Mouse (Mus musculus): ENCODE results near the gene Grk5. TPM values are rescaled to one million over a fixed set of nuclear protein-coding genes. Genes with fewer than 3 reads are reported as not detected.

Grk5 gene
- polyA plus RNA-seq, 1 experiment from 2014 or later, result 2.6 TPM

GRCm38 (mm10) chr19:60895251-60895880 is 5.8 kb downstream of the Grk5 start:
- H3K4me2 ChIP-seq (ENCODE audit: low read depth, low read length, severe bottlenecking), result no peak overlapping the region
- H3K4me3 ChIP-seq (ENCODE audit: low read depth, low read length), result no peak overlapping the region
- 32% methylated on average over 3 of the region's 3 CpGs for WGBS
- H3K27me3 ChIP-seq (ENCODE audit: control insufficient read depth, insufficient read depth, low read length), result no peaks in the 10 kb centered on the region
- no peaks in the 10 kb centered on the region for H3K9me3 ChIP-seq (ENCODE audit: control insufficient read depth, low read length)
- DNase-seq (ENCODE audit: low spot score) (no peak), ATAC-seq (replicated peaks; ENCODE audit: low FRiP score) (no peak)
- no peaks in the 10 kb centered on the region for H3K36me3 ChIP-seq (ENCODE audit: control insufficient read depth, insufficient read depth, low read length)
- H3K4me1 ChIP-seq (replicated peaks; ENCODE audit: control insufficient read depth, insufficient read depth, low read length), result peaks cover 3% of the 10 kb centered on the region; the same call in 1 of the 2 replicates
- no peak overlapping the region for H3K27ac ChIP-seq (ENCODE audit: low read depth, low read length)
- no peak overlapping the region for H3K9ac ChIP-seq (ENCODE audit: low read length)

- H3K27me3 ChIP-seq (ENCODE audit: control insufficient read depth, insufficient read depth, low read length), result no peaks in the 10 kb centered on the region
- H3K9ac ChIP-seq (ENCODE audit: low read length), result no peak overlapping the region
- WGBS, result 91% methylated on average over 1 of the region's 1 CpGs
- no peak for DNase-seq (ENCODE audit: low spot score)
- no peak overlapping the region for H3K4me3 ChIP-seq (ENCODE audit: low read depth, low read length)
- no peaks in the 10 kb centered on the region for H3K36me3 ChIP-seq (ENCODE audit: control insufficient read depth, insufficient read depth, low read length)
- H3K4me2 ChIP-seq (ENCODE audit: low read depth, low read length, severe bottlenecking), result no peak overlapping the region
- no peak overlapping the region for H3K27ac ChIP-seq (ENCODE audit: low read depth, low read length)
- no peaks in the 10 kb centered on the region for H3K4me1 ChIP-seq (replicated peaks; ENCODE audit: control insufficient read depth, insufficient read depth, low read length)
- no peak for ATAC-seq (replicated peaks; ENCODE audit: low FRiP score)
- H3K9me3 ChIP-seq (ENCODE audit: control insufficient read depth, low read length), result no peaks in the 10 kb centered on the region
Observed at GRCm38 (mm10) chr19:60903139-60903538, 13.6 kb downstream of the Grk5 start.

- no peaks in the 10 kb centered on the region for H3K27me3 ChIP-seq (ENCODE audit: control insufficient read depth, insufficient read depth, low read length)
- WGBS, result 96% methylated on average over 1 of the region's 1 CpGs
- H3K4me2 ChIP-seq (ENCODE audit: low read depth, low read length, severe bottlenecking), result no peak overlapping the region
- no peak overlapping the region for H3K4me3 ChIP-seq (ENCODE audit: low read depth, low read length)
- H3K9ac ChIP-seq (ENCODE audit: low read length), result no peak overlapping the region
- no peaks in the 10 kb centered on the region for H3K9me3 ChIP-seq (ENCODE audit: control insufficient read depth, low read length)
- H3K36me3 ChIP-seq (ENCODE audit: control insufficient read depth, insufficient read depth, low read length), result no peaks in the 10 kb centered on the region
- no peak for ATAC-seq (replicated peaks; ENCODE audit: low FRiP score)
- no peaks in the 10 kb centered on the region for H3K4me1 ChIP-seq (replicated peaks; ENCODE audit: control insufficient read depth, insufficient read depth, low read length)
- no peak for DNase-seq (ENCODE audit: low spot score)
- H3K27ac ChIP-seq (ENCODE audit: low read depth, low read length), result no peak overlapping the region
Observed at GRCm38 (mm10) chr19:60903971-60904370, 14.4 kb downstream of the Grk5 start.

- no peaks in the 10 kb centered on the region for H3K36me3 ChIP-seq (ENCODE audit: control insufficient read depth, insufficient read depth, low read length)
- H3K9me3 ChIP-seq (ENCODE audit: control insufficient read depth, low read length), result no peaks in the 10 kb centered on the region
- no peak overlapping the region for H3K4me3 ChIP-seq (ENCODE audit: low read depth, low read length)
- no peak for DNase-seq (ENCODE audit: low spot score)
- ATAC-seq (replicated peaks; ENCODE audit: low FRiP score), result no peak
- H3K4me2 ChIP-seq (ENCODE audit: low read depth, low read length, severe bottlenecking), result no peak overlapping the region
- no peak overlapping the region for H3K9ac ChIP-seq (ENCODE audit: low read length)
- H3K27ac ChIP-seq (ENCODE audit: low read depth, low read length), result no peak overlapping the region
- no peaks in the 10 kb centered on the region for H3K4me1 ChIP-seq (replicated peaks; ENCODE audit: control insufficient read depth, insufficient read depth, low read length)
- no peaks in the 10 kb centered on the region for H3K27me3 ChIP-seq (ENCODE audit: control insufficient read depth, insufficient read depth, low read length)
- 91% methylated on average over 5 of the region's 5 CpGs for WGBS
Observed at GRCm38 (mm10) chr19:60905477-60905876, 15.9 kb downstream of the Grk5 start.

GRCm38 (mm10) chr19:60910304-60910703 is 20.8 kb downstream of the Grk5 start:
- DNase-seq (ENCODE audit: low spot score) (no peak), ATAC-seq (replicated peaks; ENCODE audit: low FRiP score) (no peak)
- H3K27me3 ChIP-seq (ENCODE audit: control insufficient read depth, insufficient read depth, low read length), result no peaks in the 10 kb centered on the region
- H3K9ac ChIP-seq (ENCODE audit: low read length), result no peak overlapping the region
- H3K9me3 ChIP-seq (ENCODE audit: control insufficient read depth, low read length), result no peaks in the 10 kb centered on the region
- H3K27ac ChIP-seq (ENCODE audit: low read depth, low read length), result no peak overlapping the region
- H3K36me3 ChIP-seq (ENCODE audit: control insufficient read depth, insufficient read depth, low read length), result no peaks in the 10 kb centered on the region
- H3K4me1 ChIP-seq (replicated peaks; ENCODE audit: control insufficient read depth, insufficient read depth, low read length), result no peaks in the 10 kb centered on the region
- H3K4me2 ChIP-seq (ENCODE audit: low read depth, low read length, severe bottlenecking), result no peak overlapping the region
- no peak overlapping the region for H3K4me3 ChIP-seq (ENCODE audit: low read depth, low read length)

- Histone ChIP-seq H3K4me2 (ENCODE audit: low read depth, low read length, severe bottlenecking) (no peak overlapping the region), H3K4me3 (ENCODE audit: low read depth, low read length) (no peak overlapping the region), H3K9ac (ENCODE audit: low read length) (no peak overlapping the region), H3K36me3 (ENCODE audit: control insufficient read depth, insufficient read depth, low read length) (no peaks in the 10 kb centered on the region), H3K4me1 (replicated peaks; ENCODE audit: control insufficient read depth, insufficient read depth, low read length) (no peaks in the 10 kb centered on the region), H3K27me3 (ENCODE audit: control insufficient read depth, insufficient read depth, low read length) (no peaks in the 10 kb centered on the region), H3K9me3 (ENCODE audit: control insufficient read depth, low read length) (no peaks in the 10 kb centered on the region), H3K27ac (ENCODE audit: low read depth, low read length) (no peak overlapping the region)
- 78% methylated on average over 2 of the region's 2 CpGs for WGBS
- DNase-seq (ENCODE audit: low spot score) (no peak), ATAC-seq (replicated peaks; ENCODE audit: low FRiP score) (no peak)
Observed at GRCm38 (mm10) chr19:60911653-60912052, 22.1 kb downstream of the Grk5 start.

GRCm38 (mm10) chr19:60915236-60915635 is 25.7 kb downstream of the Grk5 start:
- no peak for ATAC-seq (replicated peaks; ENCODE audit: low FRiP score)
- H3K4me3 ChIP-seq (ENCODE audit: low read depth, low read length), result no peak overlapping the region
- 78% methylated on average over 4 of the region's 4 CpGs for WGBS
- H3K27me3 ChIP-seq (ENCODE audit: control insufficient read depth, insufficient read depth, low read length), result no peaks in the 10 kb centered on the region
- H3K9me3 ChIP-seq (ENCODE audit: control insufficient read depth, low read length), result no peaks in the 10 kb centered on the region
- DNase-seq (ENCODE audit: low spot score), result no peak
- no peaks in the 10 kb centered on the region for H3K36me3 ChIP-seq (ENCODE audit: control insufficient read depth, insufficient read depth, low read length)
- no peaks in the 10 kb centered on the region for H3K4me1 ChIP-seq (replicated peaks; ENCODE audit: control insufficient read depth, insufficient read depth, low read length)
- H3K4me2 ChIP-seq (ENCODE audit: low read depth, low read length, severe bottlenecking), result no peak overlapping the region
- no peak overlapping the region for H3K27ac ChIP-seq (ENCODE audit: low read depth, low read length)
- H3K9ac ChIP-seq (ENCODE audit: low read length), result no peak overlapping the region

- H3K4me1 ChIP-seq (replicated peaks; ENCODE audit: control insufficient read depth, insufficient read depth, low read length), result no peaks in the 10 kb centered on the region
- no peak overlapping the region for H3K27ac ChIP-seq (ENCODE audit: low read depth, low read length)
- ATAC-seq (replicated peaks; ENCODE audit: low FRiP score) (no peak), DNase-seq (ENCODE audit: low spot score) (no peak)
- no peak overlapping the region for H3K4me2 ChIP-seq (ENCODE audit: low read depth, low read length, severe bottlenecking)
- H3K9me3 ChIP-seq (ENCODE audit: control insufficient read depth, low read length), result no peaks in the 10 kb centered on the region
- H3K4me3 ChIP-seq (ENCODE audit: low read depth, low read length), result no peak overlapping the region
- no peaks in the 10 kb centered on the region for H3K36me3 ChIP-seq (ENCODE audit: control insufficient read depth, insufficient read depth, low read length)
- no peaks in the 10 kb centered on the region for H3K27me3 ChIP-seq (ENCODE audit: control insufficient read depth, insufficient read depth, low read length)
- 90% methylated on average over 3 of the region's 3 CpGs for WGBS
- no peak overlapping the region for H3K9ac ChIP-seq (ENCODE audit: low read length)
Observed at GRCm38 (mm10) chr19:60915862-60916261, 26.3 kb downstream of the Grk5 start.

GRCm38 (mm10) chr19:60916869-60917570 is 27.5 kb downstream of the Grk5 start:
- Histone ChIP-seq H3K4me3 (ENCODE audit: low read depth, low read length) (no peak overlapping the region), H3K4me2 (ENCODE audit: low read depth, low read length, severe bottlenecking) (no peak overlapping the region), H3K9me3 (ENCODE audit: control insufficient read depth, low read length) (no peaks in the 10 kb centered on the region), H3K27ac (ENCODE audit: low read depth, low read length) (no peak overlapping the region), H3K9ac (ENCODE audit: low read length) (no peak overlapping the region), H3K4me1 (replicated peaks; ENCODE audit: control insufficient read depth, insufficient read depth, low read length) (no peaks in the 10 kb centered on the region), H3K36me3 (ENCODE audit: control insufficient read depth, insufficient read depth, low read length) (no peaks in the 10 kb centered on the region), H3K27me3 (ENCODE audit: control insufficient read depth, insufficient read depth, low read length) (no peaks in the 10 kb centered on the region)
- DNase-seq (ENCODE audit: low spot score) (no peak), ATAC-seq (replicated peaks; ENCODE audit: low FRiP score) (no peak)
- WGBS, result 91% methylated on average over 6 of the region's 6 CpGs
